Mouse (Mus musculus) lung, embryonic 14.5 days (tissue): ENCODE measurements around the gene Gm20388. TPM values are rescaled to one million over a fixed set of nuclear protein-coding genes. Genes with fewer than 3 reads are reported as not detected.
"Not testable (repeated sequence)": the region's sequence is repeated elsewhere in the genome, so short reads cannot be mapped to it uniquely, and the experiment has no call there.

Experiments
- ATAC-seq: fragments of 200-750 bp; cut with Nextera tagmentation; 2 replicates; pipeline ENCODE4 v1.8.0; 2017; ENCODE audit warnings: mild to moderate bottlenecking, moderate TSS enrichment, moderate library complexity; ENCODE audit not compliant: insufficient read depth
- DNase-seq: peaks from one replicate; pipeline ENCODE4 v3.0.0-alpha.2; 2015
- H3K27ac ChIP-seq: fragments of 300-500 bp; sonication (generic); 2 replicates; pipeline ENCODE4 v1.5.1; 2014; ENCODE audit warnings: low read depth, mild to moderate bottlenecking, moderate library complexity
- H3K27me3 ChIP-seq: fragments of 300-500 bp; sonication (generic); 2 replicates; pipeline ENCODE4 v1.6.1; 2014; ENCODE audit warnings: low read length, control low read depth; ENCODE audit not compliant: insufficient read depth
- H3K36me3 ChIP-seq: fragments of 300-500 bp; sonication (generic); 2 replicates; pipeline ENCODE4 v1.6.1; 2014; ENCODE audit warnings: control low read depth; ENCODE audit not compliant: insufficient read depth
- H3K4me1 ChIP-seq: fragments of 300-500 bp; sonication (generic); 2 replicates; pipeline ENCODE4 v1.6.1; 2014; ENCODE audit warnings: antibody characterized with exemption, control low read depth; ENCODE audit not compliant: insufficient read depth
- H3K4me2 ChIP-seq: fragments of 300-500 bp; sonication (generic); 2 replicates; pipeline ENCODE4 v1.6.1; 2014; ENCODE audit warnings: mild to moderate bottlenecking
- H3K4me3 ChIP-seq: fragments of 300-500 bp; sonication (generic); 2 replicates; pipeline ENCODE4 v1.5.1; 2014; ENCODE audit warnings: low read depth, low read length
- H3K9ac ChIP-seq: fragments of 300-500 bp; sonication (generic); 2 replicates; pipeline ENCODE4 v1.6.1; 2014
- H3K9me3 ChIP-seq: fragments of 300-500 bp; sonication (generic); 2 replicates; pipeline ENCODE4 v1.6.1; 2016; ENCODE audit warnings: low read depth, low read length, control low read depth
- CTCF ChIP-seq: IDR thresholded peaks from 2 replicates; pipeline ENCODE4 v1.5.1; 2016; ENCODE audit warnings: antibody characterized with exemption, low read depth
- WGBS: fragments of 180-500 bp; shearing (Covaris S2); extraction: QIAGEN DNeasy Blood & Tissue Kit; methylation state at CpG from one replicate; pipeline ENCODE4 v1.1.7; 2014; 5-methylcytosine and 5-hydroxymethylcytosine counted together
- polyA plus RNA-seq: library from polyadenylated mRNA; unstranded; fragments of >200 nt; fragmentation: Nextera tagmentation; extraction: Ambion mirVana; gene quantifications from 2 replicates; pipeline ENCODE4 v1.2.1, GENCODE M21; 2014

Gene Gm20388
- polyA plus RNA-seq, 1 experiment from 2014 or later: not detected

DNA sequence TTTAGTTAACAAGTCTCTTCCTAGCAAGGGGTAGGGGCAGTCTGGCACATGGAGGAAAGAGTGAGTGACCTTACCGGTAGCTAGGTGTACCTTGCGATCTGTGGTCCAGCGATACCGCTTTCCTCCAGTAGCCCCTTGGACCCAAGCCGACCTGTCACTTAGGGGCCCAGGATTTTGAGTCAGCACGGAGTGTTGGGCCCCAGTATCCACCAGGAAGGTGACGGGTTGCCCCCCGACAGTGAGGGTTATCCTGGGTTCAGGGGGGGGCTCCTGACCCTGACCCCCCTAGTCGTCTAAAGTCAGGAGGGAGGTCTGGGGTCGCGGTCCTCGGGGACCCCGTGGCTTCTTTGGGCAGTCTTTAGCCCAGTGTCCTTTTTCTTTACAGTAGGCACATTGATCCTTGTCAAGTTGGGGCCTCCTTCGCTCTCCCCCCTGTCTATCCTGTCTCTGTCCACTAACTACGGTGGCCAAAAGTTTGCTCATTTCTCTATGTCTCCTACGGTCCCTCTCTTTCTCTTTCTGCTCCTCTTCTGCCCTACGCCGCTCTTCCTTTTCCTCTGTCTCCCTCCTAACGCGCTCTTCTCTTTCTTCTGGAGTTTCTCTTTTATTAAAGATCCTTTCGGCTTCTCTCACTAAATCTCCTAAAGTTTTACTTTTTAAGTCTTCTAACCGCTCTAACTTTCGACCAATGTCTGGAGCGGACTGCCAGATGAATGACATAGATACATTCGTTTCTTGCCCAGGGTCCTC lies 3521.2 kb downstream of the Gm20388 start:
- Histone ChIP-seq H3K27ac (no peak overlapping the region), H3K36me3 (no peaks in the 10 kb centered on the region), H3K4me2 (no peak overlapping the region), H3K4me3 (no peak overlapping the region), H3K27me3 (no peaks in the 10 kb centered on the region), H3K4me1 (no peaks in the 10 kb centered on the region), H3K9me3 (peaks cover 38% of the 10 kb centered on the region), H3K9ac (no peak overlapping the region)
- 97% methylated on average over 25 of the region's 25 CpGs for WGBS
- DNase-seq (no peak), ATAC-seq (no peak)
- no peak for TF ChIP-seq CTCF

DNA sequence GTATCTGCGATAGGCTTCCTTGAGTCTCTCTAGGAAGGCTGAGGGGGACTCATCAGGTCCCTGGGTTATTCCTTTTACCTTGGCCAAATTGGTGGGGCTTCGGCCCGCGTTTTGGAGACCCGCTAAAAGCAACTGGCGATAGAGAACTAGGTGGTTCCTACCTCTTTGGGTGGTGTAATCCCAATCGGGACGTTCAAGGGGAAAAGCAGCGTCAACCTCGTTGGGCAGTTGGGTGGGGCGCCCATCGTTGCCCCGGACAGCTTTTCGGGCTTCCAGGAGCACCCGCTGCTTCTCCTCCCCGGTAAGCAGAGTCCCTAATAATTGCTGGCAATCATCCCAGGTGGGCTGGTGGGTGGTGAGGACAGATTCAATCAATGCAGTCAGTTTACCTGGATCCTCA lies 3521.7 kb downstream of the Gm20388 start:
- no peak overlapping the region for H3K27ac ChIP-seq
- DNase-seq (no peak), ATAC-seq (no peak)
- H3K9ac ChIP-seq: no peak overlapping the region
- H3K36me3 ChIP-seq: no peaks in the 10 kb centered on the region
- no peak overlapping the region for H3K4me3 ChIP-seq
- no peak overlapping the region for H3K4me2 ChIP-seq
- H3K4me1 ChIP-seq: no peaks in the 10 kb centered on the region
- peaks cover 32% of the 10 kb centered on the region for H3K9me3 ChIP-seq
- TF ChIP-seq CTCF: no peak
- WGBS: 94% methylated on average over 16 of the region's 16 CpGs
- no peaks in the 10 kb centered on the region for H3K27me3 ChIP-seq

DNA sequence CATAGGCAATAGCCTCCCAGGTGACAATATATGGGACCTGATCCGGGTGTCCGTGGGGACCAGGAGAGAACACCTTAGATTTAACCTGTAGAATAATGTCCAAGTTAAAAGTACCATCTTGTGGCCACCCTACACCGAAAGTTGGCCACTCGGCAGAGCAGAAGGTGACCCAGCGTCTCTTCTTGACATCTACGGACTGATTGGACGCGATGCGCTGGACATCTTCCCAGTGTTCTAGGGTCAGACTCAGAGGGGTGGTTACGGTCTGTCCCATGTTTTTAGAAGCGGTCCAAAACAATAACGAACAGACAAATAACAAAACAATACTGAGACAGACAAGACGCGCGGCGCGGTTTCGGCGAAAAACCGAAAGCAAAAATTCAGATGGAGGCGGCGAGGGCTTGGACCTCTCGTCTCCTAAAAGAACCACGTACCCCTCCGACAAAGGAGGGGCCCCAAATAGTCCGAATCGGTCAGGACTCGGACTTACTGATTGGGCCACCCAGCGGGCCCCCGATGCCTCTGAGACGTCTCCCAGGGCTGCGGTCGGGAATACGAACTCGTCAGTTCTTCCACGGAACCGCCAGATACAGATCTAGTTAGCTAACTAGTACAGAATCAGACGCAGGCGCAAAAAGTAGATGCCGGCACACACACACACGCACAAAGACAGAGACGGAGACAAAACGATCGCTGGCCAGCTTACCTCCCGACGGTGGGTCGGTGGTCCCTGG lies 3522.8 kb downstream of the Gm20388 start:
- H3K36me3 ChIP-seq, H3K4me2 ChIP-seq, DNase-seq, H3K4me1 ChIP-seq, H3K27ac ChIP-seq, H3K27me3 ChIP-seq, H3K9ac ChIP-seq, ATAC-seq, H3K4me3 ChIP-seq: not testable (repeated sequence)
- WGBS: 98% methylated on average over 46 of the region's 47 CpGs
- H3K9me3 ChIP-seq: peaks cover 22% of the 10 kb centered on the region

DNA sequence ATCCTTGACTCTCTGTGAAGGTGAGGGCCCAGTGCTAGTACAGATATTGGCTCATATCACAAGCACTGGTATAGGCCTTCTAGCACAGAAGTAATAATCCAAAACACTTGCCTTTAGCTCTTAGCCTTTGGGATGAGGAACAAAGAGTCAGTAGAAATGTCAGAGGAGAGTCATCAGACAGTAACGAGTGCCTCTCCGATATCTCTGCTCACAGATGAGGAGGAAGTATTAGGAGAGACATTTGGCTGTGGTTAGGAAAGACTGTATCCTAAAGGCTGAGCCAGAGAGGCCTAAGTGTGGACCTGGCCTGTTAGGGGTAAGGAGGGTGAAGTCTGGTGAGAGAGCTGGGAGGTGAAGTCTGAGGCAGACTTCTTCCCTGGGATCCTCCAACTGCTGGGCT lies 3531.1 kb downstream of the Gm20388 start:
- Histone ChIP-seq H3K27ac (no peak overlapping the region), H3K4me1 (no peaks in the 10 kb centered on the region), H3K9me3 (no peaks in the 10 kb centered on the region), H3K36me3 (no peaks in the 10 kb centered on the region), H3K4me3 (no peak overlapping the region), H3K27me3 (no peaks in the 10 kb centered on the region), H3K4me2 (no peak overlapping the region), H3K9ac (no peak overlapping the region)
- no peak for DNase-seq
- no peak for ATAC-seq
- TF ChIP-seq CTCF: no peak
- WGBS: 90% methylated on average over 2 of the region's 2 CpGs

DNA sequence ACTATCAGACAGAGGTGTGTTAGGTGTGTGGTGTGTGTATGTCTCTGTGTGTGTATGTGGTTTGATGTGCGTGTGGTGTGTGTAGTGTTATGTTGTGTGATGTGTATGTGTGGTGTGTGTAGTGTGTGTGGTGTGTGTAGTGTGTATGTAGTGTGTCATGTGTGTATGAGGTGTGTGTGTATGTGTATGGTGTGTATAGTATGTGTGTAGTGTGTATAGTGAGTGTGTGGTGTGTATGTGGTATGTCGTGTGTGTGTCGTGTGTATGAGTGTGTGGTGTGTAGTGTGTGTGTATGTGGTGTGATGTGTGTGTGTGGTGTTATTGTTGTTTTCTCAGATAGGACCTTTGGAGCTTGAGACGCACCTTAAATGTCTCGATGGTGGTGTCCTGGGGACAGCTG lies 3531.7 kb downstream of the Gm20388 start:
- peak overlapping the region; percentile 71 for H3K4me2 ChIP-seq
- no peaks in the 10 kb centered on the region for H3K4me1 ChIP-seq
- no peaks in the 10 kb centered on the region for H3K9me3 ChIP-seq
- TF ChIP-seq CTCF: no peak
- H3K27me3 ChIP-seq: no peaks in the 10 kb centered on the region
- no peak overlapping the region for H3K4me3 ChIP-seq
- ATAC-seq (no peak), DNase-seq (no peak)
- H3K36me3 ChIP-seq: no peaks in the 10 kb centered on the region
- WGBS: 86% methylated on average over 5 of the region's 5 CpGs
- H3K9ac ChIP-seq: no peak overlapping the region
- no peak overlapping the region for H3K27ac ChIP-seq

DNA sequence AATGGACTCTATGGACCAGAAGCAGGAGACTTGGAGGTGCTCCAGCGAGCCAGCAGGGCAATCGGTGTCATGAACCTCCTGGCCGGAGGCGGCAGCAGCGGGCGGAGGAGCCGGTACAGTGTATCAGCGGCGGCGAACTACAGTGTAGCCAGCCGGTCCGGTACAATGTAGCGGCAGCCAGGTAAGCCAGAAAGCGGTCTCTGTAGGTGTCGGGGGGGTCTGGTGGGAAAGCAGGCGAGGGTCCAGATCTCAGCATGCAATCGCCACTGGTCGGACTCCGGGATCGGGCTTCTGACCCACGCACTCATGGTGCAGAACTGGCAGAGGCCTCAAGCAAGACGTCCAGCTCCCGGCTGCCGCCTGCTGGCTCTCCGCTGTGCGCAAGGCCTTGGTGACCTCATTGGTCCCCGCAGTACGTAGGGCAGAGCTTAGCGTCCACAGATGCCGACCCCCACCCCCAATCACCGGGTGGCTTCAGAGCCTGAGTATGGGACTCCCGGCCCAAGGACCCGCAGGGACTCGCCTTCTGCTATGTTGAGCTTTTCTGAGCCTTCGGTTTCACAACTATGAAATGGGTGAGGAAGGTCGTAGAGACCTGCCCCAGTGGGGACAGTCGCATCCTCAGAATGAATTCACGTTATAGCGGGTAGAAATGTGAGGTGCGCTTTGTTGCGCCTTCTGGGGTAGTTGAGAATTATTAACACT lies 3532.4 kb downstream of the Gm20388 start:
- peak; percentile 94 for DNase-seq
- WGBS: under 1% methylated on average over 41 of the region's 41 CpGs
- no peaks in the 10 kb centered on the region for H3K27me3 ChIP-seq
- no peaks in the 10 kb centered on the region for H3K4me1 ChIP-seq
- peak overlapping the region; percentile 71 for H3K4me2 ChIP-seq
- peak; percentile 96 for ATAC-seq
- TF ChIP-seq CTCF: peak; percentile 74
- peak overlapping the region; percentile 71 for H3K4me3 ChIP-seq
- H3K27ac ChIP-seq: peak overlapping the region; percentile 65
- no peaks in the 10 kb centered on the region for H3K9me3 ChIP-seq
- no peaks in the 10 kb centered on the region for H3K36me3 ChIP-seq
- peak overlapping the region; percentile 80 for H3K9ac ChIP-seq

DNA sequence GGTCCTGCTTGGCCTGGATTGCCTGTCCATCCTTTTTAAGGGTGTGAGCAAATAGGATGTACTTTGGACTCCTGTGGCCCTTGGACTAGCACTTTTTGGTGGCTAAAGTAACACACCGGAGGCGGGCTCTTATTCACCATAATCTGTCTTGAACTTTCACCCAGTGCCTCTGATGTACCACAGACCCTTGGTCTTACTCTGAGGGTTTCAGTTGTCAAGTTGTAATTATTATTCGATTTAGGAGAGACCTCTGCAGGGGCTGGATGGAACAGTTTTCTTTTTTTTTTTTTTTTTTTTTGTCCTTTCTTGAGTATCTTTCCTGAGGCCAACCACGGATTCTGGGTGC lies 3532.9 kb downstream of the Gm20388 start:
- H3K4me1 ChIP-seq: no peaks in the 10 kb centered on the region
- peak overlapping the region; percentile 80 for H3K9ac ChIP-seq
- H3K27ac ChIP-seq: no peak overlapping the region
- H3K4me3 ChIP-seq: peak overlapping the region; percentile 71
- peak overlapping the region; percentile 71 for H3K4me2 ChIP-seq
- peak; percentile 38 for DNase-seq
- H3K27me3 ChIP-seq: no peaks in the 10 kb centered on the region
- H3K36me3 ChIP-seq: no peaks in the 10 kb centered on the region
- 30% methylated on average over 4 of the region's 4 CpGs for WGBS
- ATAC-seq: no peak
- TF ChIP-seq CTCF: no peak
- H3K9me3 ChIP-seq: no peaks in the 10 kb centered on the region
